Mouse (Mus musculus): Measurements from ENCODE around the gene Ttc1. TPM values are rescaled to one million over a fixed set of nuclear protein-coding genes. Genes with fewer than 3 reads are reported as not detected.
A peak's percentile ranks its signal among the peaks of the same experiment; 100 is the strongest.

Ttc1 gene
- total RNA-seq, 2 experiments from 2014 or later: 68.3 to 74.5 TPM

DNA sequence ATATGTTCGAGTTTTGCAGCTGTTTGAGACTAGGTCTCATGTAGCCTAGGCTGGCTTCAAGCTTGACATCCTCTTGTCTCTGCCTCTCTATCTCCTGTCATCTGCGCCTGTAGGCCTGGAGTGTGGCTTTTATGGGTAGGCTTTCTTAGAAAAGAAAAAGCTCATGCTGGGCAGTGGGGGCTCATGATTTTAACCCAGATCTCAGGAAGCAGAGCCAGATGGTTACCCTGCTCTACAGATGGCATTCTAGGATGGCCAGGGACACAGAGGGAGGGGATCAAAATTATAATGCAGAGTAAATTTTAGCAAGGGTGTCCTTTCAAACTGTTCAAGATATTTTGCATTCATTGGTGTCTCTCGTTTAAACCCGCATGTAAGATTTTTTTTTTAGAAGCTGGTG is 35.6 kb downstream of the Ttc1 start:
- ATAC-seq (replicated peaks; ENCODE audit: low FRiP score, low TSS enrichment, poor library complexity, severe bottlenecking): no peak

DNA sequence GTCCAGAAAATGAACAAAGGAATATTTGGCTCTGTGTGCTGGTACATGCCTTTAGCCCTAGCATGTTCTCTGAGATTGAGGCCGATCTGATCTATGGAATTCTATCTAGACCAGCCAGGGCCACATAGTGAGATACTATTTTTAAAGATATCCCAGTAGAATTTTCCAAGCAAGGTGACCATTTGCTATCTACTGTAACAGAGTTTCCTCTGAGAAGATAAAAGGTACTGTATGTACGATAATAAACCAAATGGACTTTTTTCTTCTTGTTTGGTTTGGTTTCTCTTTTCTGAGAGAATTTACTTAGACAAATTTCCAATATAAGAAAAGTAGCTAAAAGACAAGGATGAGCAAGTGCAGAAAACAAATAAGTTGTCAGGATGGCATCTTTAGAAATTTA is 39.4 kb downstream of the Ttc1 start:
- ATAC-seq (replicated peaks; ENCODE audit: low FRiP score, low TSS enrichment, poor library complexity, severe bottlenecking): 0 out of 2 replicates have a peak, but pooled peaks have one; percentile 32

DNA sequence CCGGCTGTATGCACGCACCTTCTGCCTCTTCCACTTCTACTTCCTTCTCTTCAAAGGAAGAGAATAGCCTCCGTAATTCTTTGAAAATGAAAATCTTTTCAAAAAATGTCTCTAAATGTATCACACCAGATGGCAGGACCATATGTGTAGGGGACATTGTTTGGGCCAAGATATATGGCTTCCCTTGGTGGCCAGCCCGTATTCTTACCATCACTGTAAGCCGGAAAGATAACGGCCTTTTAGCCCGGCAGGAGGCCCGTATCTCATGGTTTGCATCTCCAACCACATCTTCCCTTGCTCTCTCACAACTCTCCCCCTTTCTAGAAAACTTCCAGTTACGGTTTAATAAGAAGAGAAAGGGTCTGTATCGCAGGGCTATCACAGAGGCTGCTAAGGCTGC is 42.1 kb downstream of the Ttc1 start:
- 0 out of 2 replicates have a peak, but pooled peaks have one; percentile 38 for ATAC-seq (replicated peaks; ENCODE audit: low FRiP score, low TSS enrichment, poor library complexity, severe bottlenecking)

DNA sequence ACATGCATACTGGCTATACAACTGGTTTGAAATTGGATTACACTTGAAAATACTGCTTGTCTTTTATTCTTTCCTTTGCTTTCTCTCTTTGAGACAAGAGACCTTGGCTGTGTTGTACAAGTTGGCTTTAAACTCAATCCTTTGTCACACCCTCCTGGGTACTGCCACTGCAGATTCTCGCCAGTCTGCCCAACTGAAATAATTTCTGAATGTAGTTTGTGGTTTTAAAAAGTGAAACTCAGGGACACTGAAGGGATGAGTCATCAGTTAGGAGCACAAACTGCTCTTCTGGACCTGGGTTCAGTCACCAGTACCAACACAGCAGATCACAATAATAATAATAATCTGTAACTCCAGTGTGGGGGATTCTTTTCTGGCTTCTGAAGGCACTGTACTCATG is 44.3 kb downstream of the Ttc1 start:
- ATAC-seq (replicated peaks; ENCODE audit: low FRiP score, low TSS enrichment, poor library complexity, severe bottlenecking): no peak

DNA sequence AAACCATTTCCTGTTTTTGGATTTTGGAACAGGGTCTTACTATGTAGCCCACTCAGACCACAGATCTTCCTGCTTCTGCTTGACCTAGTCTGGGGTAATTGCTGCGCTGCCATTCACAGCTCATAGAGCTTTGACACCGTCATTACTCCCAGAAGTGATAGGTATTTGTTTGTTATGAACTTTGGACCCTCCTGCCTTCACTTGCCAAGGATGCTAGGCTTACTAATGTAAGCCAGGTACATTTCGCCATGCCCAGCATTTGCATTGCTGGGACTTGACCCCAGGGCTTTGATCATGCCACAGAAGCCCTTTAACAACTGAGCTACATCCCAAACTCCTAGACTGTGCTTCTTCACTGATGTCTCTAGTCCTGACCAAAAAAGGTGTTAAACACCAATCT is 47.5 kb downstream of the Ttc1 start:
- ATAC-seq (replicated peaks; ENCODE audit: low FRiP score, low TSS enrichment, poor library complexity, severe bottlenecking): no peak

DNA sequence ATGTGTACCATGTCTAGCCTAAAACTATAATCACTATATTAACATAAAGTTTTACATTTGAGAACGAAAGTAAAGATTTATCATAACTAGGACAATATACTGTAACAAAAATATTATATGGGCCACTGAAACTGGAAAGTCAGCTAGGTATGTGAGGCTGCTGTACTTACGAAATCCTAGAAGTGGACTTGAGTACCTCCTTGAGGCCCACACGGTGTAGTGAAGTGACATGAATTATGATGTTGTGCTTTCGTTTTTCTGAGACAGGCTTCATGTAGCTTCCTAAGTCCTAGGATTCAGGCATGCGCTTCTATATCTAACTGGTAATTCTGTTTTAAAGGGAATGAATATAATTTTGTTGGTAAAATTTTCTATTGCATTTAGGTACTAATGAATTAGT is 49.2 kb downstream of the Ttc1 start:
- ATAC-seq (replicated peaks; ENCODE audit: low FRiP score, low TSS enrichment, poor library complexity, severe bottlenecking): no peak

DNA sequence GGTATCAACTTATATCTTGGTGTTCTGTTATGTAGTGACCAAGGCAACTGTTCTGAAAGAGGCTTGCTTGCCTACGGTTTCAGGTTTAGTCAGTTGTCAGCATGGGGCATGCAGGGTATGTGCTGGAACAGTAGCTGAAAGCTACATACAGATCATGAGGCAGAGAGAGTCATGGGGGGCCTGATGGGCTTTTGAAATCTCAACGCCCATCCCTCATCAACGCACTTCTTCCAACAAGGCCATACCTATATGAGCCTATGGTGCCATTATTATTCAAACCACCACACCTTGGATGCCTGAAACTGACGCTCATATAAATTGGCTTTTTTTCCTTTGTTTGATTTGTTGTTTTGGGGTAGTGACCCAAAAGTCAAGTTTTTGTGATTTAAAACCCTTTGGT is 51.2 kb downstream of the Ttc1 start:
- ATAC-seq (replicated peaks; ENCODE audit: low FRiP score, low TSS enrichment, poor library complexity, severe bottlenecking): no peak

DNA sequence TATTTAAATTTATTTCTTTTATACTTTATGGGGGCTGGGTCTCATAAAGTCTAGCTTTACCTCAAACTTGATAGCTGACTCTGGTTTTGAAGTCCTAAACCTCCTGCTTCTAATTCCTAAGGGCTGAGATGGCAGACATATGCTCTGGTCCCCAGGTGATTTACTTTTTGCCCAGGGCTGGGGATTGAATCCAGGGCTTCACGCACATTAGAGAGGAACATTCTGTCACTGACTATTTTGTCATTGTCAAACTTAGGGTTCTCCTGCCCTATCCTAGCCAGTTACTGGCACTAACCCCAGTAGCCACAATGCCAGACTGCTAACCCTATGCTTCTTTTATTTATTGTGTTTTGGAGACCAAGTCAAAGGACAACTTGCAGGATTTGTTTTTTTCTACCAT is 59.0 kb downstream of the Ttc1 start:
- no peak for ATAC-seq (replicated peaks; ENCODE audit: low FRiP score, low TSS enrichment, poor library complexity, severe bottlenecking)

DNA sequence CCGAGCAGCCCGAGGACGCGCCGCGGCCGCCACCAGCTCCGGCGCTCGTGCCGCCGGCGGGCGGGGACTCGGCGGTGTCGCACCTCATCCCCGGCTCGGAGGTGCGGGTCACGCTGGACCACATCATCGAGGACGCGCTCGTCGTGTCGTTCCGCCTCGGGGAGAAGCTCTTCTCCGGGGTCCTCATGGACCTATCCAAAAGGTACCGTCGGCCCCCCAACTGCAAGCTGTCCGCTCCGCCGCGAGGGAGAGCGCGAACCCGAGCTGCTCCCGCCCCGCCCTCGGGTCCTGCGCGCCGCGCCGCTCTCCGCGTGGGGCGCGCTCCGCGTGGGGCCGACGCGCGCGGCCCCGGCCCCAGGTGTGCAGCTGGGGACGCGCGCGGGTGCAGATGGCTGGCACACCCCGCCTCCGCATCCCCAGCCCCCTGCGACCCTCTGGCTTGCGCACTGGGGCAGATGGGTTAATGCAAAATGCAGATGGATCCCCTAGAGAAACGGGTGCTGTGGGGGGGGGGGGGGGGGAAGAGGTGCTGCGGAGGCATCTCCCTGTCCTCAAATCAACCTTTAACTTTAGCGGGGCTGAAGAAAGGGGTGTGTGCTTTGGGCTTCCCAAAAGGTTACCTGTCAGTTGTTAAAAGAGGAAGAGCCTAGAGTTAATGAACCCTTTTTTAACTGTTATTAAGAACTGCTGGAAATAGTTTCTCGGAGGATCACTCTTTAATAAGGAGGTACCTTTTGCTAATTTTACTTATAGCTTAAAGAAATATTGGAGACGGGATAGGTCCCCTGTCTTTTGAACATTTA is 65.2 kb downstream of the Ttc1 start:
- ATAC-seq (replicated peaks; ENCODE audit: low FRiP score, low TSS enrichment, poor library complexity, severe bottlenecking): peak; percentile 16; the same call in 1 of the 2 replicates

DNA sequence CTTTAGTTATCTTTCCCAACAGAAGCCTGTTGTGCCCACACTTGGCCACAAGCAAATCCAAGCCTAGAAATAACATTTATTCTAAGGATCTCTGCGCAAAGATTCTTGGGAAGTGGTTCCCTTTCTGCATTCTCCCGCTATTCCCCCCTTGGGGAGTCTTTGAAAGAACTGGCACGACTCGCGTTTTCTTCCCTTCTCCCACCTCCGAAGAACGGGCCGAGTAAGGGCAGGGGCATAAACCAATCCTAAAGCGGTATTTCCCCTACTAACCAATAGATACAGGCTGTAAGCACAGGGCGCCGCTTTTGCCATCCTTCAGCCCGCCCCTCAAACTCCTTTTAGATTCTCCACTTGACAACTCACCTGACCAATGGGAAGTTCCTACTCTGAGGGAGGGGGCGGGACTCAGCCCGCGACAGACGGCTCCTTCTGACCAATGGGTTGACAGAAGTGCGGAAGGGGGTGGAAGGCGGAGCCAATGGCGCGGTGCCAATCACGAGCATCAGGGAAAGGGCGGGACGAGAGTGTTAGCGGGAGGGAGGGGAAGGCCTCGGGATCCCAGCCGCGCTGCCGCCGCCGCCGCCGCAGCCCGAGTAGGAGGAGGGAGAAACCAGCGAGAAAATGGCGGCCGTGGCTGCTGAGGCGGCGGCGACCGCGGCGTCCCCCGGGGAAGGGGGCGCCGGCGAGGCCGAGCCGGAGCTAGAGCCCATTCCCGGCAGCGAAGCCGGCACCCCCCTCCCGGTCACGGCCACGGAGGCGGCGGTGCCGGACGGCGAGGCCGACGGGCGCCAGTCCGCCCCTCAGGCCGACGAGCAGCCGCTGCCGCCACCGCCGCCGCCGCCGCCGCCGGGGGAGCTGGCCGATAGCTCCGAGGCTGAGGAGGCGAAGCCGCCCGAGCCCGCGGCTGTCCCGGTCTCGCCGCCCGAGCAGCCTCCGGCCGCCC is 66.1 kb downstream of the Ttc1 start, which contains the start of gene Pwwp2a:
Gene Pwwp2a (plus strand): TSS at position 527 of the 943 bp plus-strand sequence.
- peak; percentile 99 for ATAC-seq (replicated peaks; ENCODE audit: low FRiP score, low TSS enrichment, poor library complexity, severe bottlenecking)

Other genes with a start within 250 kb of the Ttc1 start
- gene Ccnjl, start 219.2 kb downstream of the Ttc1 start, total RNA-seq (2014; fragmentation: Nextera tagmentation): 1.7 TPM in 1 of 2 replicates, not detected in the other
- gene Ccnjl, start 219.2 kb downstream of the Ttc1 start, total RNA-seq (2017): 0.11 and 0.33 TPM in 2 replicates
- not detected in 2 replicates for gene 4933415A04Rik, start 161.0 kb downstream of the Ttc1 start, total RNA-seq (2014; fragmentation: Nextera tagmentation)
- gene 4933415A04Rik, start 161.0 kb downstream of the Ttc1 start, total RNA-seq (2017): not detected in 2 replicates
- gene Fabp6, start 146.5 kb downstream of the Ttc1 start, total RNA-seq (2014; fragmentation: Nextera tagmentation): not detected in 2 replicates
- not detected in 2 replicates for gene Fabp6, start 146.5 kb downstream of the Ttc1 start, total RNA-seq (2017)
- 55.1 TPM in 2 replicates for gene Pwwp2a, start 66.0 kb downstream of the Ttc1 start, total RNA-seq (2014; fragmentation: Nextera tagmentation)
- gene Pwwp2a, start 66.0 kb downstream of the Ttc1 start, total RNA-seq (2017): 29.4 and 36.7 TPM in 2 replicates
- not detected in 2 replicates for gene Adra1b, start 153.2 kb upstream of the Ttc1 start, total RNA-seq (2014; fragmentation: Nextera tagmentation)
- not detected in 2 replicates for gene Adra1b, start 153.2 kb upstream of the Ttc1 start, total RNA-seq (2017)